Mouse (Mus musculus) thymus, postnatal 36 days (tissue): ENCODE data around the gene Slx4.
"Not testable (repeated sequence)": the region's sequence is repeated elsewhere in the genome, so short reads cannot be mapped to it uniquely, and the experiment has no call there.

Experiments
- DNase-seq, 2 experiments: peaks; one replicate each; pipeline ENCODE4 v3.0.0; 2022; ENCODE audit warnings: mixed read lengths in 2 of 2

The Slx4 gene

DNA sequence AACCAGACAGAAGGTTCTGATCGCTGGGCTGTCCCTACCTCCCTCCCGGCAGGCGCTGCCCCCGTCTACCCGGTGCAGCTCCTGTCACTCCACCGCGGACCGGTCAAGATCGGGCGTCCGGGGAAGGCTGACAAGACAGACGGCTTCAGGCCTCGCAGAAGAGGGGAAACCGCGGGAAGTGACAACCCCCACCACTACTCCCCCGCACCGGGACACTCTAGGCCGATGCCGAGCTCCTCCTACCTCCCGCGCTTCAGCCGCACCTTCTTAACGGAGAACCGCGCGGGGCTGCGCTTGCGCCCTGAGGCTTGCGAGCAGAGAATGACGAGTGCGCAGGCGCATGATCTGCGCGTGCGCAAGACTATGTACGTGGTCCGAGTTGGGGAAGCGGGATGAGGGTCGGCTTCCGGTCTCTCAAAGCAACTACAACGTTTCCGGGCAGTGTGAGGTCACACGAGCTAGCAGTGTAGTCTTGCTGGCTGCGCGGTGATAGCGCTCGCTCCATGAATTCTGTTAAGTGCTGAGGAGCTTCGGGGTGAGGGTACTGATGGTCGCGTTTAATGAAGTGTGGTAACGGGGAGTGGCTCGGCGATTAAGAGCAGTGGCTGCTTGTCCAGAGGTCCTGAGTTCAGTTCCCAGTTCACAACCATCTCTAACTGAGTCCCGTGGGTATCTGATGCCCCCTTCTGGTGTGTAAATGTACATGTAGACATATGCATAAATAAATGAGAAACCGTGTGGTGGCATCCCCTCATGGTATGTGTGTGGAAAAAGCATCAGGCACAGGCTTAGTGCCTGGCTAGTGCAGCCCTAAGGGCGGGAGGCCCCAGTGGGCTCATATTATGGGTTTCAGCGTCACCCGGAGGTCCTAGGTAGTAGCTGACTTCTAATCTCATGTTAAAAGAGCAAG, at the start of gene Slx4:
Slx4 (minus strand) TSS at position 282 of the 910 bp plus-strand sequence.
- peak; percentile 94 to 96 for DNase-seq

DNA sequence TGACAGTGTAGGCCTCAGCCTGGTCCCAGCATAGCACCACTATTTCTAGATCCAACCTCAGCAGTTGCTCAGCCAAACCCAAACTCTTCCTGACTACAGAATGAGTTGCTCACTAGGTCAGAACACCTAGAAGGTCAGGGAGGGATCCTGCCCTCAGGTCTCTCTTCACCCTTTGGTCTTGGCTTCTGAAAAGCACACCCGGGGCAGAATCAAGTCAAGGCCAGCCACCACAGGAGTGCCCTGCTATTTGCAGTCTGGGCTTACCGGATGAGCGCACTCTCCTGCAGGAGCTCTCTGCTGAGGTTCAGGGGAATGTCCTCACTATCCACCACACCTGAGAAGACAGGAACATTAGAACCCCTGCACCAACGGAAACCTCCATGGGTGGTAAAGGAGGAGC, 49.0 kb upstream of the Slx4 start:
- DNase-seq = no peak

DNA sequence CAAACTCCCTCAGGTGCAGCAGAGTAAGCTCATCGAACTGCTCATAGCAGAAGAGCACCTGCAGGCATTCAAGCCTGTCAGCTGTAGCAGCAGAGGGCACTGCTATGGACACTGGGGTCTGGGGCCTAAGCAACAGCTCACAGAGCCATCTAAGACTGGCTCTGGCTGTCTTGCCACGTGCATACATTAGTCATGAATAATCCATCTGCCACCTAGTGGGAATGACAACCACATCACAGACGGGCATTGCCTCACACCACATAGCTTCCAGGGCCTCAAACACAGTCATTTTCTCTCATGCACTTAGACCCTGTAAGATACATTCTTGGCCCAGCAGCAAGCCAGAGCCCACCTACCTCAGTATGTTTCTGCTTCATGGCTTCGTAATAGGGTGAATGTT, 42.0 kb upstream of the Slx4 start:
- DNase-seq = no peak

DNA sequence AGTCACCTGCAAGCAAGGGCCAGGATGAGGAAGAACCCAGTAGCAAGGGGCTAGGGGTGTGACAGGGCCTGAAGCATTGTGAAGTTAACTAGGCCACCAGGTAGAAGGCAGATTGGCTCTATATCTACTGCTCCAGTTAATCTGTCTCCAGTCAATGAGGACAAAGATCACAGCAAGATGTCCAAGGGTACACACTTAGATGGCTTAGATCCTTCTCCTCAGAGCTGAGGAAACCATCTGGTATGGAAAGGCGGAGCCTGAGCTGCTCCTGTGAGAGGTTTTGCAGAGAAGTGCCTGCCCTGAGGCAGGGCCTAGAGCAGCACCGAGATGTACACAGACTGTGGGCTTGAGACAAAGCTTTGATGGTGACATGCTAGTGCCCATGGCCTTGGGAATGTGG, 40.5 kb upstream of the Slx4 start:
- DNase-seq = no peak

DNA sequence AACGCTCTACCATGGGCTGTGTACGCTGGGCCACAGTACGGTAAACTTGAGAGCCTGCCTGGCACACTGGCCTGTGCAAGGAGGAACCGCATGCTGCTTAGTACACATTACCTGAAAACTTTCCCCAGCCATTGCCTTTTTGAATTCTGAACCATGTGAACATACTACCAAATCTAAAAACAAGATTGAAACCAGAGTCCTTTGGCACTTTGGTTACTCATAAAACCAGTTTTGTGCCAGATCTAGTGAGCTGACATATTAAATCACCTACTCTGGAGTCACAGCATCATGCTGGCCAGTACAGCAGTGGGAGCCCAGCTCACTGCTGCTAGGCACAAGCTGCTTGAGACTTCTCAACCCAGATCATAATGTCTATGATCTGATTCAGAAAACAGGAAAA, 38.1 kb upstream of the Slx4 start:
- DNase-seq = no peak

DNA sequence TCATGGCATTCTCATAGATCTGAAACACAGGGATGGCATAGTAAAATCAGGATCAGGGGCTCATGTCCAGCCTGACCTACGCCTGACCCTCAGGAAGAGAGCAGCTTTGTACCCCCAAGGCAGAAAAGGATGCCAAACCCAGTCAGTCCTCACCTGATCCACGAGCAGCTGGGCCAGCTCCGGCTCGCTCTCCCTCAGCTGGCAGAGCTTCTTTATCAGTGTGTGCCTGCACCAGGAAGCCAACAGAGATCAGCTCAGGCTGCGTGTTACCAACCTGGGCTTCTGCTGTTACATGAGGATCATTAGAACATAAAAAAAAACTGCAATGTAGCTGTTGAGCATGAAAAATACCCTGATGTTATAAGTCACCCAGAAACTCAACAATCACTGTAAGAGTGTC, 36.6 kb upstream of the Slx4 start:
- no peak for DNase-seq

DNA sequence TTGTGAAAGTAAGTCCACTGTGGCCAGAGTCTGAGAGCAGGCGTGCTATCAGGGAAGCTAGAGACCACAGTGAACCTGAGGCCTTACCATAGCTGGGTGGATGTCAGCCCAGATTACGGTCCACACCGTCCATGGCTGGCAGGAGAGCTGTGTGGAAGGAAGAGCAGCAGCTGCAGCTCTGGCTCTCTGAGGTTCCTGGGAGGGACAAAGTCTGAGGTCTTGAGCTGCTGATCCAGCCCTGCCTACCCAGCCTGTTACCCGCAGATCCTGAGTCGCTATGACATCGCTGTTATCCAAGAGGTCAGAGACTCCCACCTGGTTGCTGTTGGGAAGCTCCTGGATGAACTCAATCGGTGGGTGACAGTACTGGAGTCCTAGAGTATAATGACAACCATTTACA, 34.1 kb upstream of the Slx4 start:
- DNase-seq = no peak

DNA sequence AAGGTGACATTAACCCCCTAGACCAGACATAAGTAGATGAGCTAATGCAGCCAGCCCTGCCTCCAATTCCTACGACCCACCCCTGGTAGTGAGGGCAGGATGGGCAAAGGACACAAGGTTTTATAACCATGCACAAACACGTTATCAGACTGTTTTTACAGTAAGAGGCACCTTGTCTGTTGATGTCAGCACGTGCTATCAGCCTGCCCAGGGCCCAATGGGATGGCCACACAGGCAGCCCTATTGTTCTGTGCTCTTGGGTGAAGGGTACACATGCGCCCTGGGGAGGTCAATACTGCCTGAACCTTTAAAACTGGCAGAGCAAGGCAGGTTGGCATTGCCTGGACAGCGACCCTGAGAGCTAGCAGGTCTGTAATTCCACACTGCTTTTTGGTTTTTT, 33.2 kb upstream of the Slx4 start, which contains the start of gene Dnase1:
Dnase1 (plus strand) TSS at position 136 of the 400 bp plus-strand sequence.
- DNase-seq = no peak

DNA sequence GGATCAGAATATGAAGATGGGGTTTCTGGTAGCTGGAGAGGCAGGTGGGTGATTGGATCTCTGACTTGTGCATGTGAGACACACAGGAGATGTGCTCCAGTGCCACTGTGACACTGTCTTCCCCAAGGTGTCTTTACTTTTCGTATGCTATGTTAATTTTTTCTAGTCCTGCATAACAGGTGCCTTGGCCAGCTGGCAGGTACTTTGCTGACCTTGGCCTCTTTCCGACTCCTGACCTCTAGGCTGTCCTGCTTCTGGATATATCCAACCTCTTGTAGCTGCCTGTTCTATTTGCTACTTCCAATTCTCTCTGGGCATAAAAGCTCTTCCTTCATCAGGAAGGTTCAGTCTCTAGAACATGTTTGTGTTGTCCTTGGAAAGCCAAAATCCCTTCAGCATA, 32.0 kb upstream of the Slx4 start:
- DNase-seq = no peak

DNA sequence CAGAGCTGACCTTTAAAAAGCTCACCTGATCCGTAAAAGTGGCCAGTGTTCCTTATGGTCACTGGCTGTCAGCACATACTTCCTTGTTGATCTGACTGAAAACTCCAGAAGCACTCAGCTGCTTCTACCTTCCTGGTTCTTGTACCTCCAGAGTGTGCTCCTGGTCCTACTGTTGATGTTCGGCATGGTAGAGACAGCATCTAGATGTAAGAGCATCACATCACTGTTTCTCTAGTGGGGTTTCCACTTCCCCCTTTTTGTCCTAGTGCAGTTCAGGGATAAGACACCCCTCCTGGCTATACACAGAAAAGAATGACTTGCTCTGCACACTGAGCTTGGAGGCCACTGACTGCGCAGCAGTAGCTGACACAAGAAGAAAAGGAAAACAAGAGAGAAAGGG, 30.9 kb upstream of the Slx4 start:
- no peak for DNase-seq

DNA sequence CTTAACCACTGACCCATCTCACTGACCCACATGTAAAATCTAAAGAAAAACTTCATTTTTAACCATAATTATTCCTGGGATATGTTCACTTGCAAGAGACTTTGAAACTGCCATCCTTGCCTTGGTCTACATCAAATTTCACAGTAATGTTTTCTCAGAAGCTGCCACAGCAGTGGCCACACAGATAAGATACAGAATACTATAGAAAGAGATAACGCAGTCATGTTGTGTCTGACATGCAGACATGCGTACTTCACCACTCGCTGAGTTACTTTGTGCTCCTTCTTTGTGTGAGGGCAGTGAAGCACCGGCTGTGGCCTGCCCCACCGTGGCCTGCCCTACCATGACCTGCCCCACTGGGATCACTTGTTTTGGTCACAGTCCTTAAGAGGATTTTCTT, 30.4 kb upstream of the Slx4 start:
- no peak for DNase-seq

DNA sequence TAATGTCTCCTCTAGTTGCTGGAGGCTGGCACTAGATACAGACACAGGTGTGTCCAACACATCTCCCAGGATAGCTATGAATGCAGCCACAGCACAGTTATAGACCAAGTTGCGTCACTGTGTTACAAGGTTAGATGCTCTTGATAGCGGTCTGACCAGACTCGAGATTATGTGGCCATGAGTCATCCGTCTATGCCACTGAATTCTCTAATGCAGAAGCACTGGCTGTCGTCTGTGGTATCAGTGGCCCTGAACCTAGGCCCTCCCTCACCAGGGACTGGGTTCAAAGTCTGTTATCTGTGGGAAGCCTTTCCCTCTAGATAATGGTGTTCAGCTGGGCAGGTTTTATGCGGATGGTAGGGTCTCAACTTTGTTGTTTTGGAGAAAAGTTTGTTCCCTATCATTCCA, 28.8 kb upstream of the Slx4 start:
- DNase-seq = no peak

DNA sequence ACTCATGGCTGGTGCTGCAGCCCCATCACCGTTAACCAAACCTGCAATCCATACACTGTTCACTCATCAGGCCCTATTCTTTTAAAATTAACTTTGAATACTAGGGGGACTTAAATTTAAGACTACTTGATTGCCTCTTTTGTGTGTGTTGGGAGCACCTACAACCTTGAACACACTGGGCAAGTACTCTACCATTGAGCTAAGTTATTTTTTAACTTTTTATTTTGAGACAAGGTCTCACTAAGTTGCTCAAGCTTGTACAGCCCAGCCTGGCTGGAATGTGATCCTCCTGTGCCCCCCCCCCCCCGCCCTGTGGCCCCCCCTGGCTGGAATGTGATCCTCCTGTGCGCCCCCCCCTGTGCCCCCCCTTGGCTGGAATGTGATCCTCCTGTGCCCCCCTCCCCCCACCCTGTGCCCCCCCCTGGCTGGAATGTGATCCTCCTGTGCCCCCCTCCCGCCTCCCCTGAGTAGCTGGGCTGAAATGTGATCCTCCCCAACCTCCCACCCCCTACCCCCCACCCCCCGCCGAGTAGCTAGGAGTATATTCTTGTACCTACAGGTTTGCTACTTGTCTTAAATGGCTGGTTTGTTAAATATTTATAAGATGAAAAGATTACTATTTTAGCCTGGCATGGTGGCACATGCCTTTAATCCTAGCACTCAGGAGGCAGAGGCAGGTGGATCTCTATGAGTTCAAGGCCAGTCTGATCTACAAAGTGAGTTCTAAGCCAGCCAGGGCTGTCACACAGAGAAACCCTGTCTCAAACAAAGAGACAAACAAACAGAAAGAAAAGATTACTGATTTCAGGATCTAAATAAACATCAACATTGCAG, 28.1 kb upstream of the Slx4 start:
- no peak for DNase-seq

DNA sequence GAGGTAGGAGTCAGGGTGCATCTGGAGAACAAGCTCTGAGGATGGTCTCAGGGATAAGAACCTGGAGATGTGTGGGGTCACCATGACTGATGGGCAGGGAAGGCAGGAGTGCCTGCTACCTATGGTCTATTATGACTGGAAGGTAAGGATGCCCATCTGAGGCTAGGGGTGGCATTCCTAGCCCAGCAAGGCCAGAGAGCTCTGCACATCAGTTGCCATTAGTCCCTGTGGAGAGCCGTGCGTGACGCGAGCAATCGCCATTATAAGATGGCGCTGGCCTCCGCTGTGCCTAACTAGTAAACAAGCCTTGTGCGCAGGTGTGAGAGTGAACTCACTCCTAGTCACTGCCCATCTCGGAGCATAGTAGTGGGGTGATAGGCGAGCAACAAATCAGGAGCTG, 26.9 kb upstream of the Slx4 start:
- DNase-seq = no peak

DNA sequence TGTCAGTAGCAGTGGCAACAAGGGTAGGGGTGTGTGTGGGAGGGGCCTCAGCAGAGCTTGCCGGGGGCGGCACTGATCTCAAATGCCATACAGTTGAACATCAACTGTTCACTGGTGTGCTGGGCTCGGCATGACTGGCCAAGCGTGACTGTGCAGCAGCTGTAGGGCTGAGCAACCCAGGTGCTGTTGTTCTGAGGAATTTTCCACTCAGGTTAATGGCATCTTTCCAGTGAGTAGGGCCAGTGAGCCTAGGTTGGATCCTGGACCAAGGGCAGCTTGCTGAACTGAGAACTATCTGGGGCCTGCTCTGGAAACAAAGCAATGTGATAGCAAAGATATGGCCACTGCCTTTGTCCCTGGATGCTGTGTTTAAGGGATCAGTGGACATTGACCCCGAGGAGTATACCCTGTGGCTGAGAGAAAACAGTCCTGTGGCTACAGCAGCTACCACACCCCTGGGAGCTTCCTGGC, 25.8 kb upstream of the Slx4 start:
- DNase-seq = no peak

DNA sequence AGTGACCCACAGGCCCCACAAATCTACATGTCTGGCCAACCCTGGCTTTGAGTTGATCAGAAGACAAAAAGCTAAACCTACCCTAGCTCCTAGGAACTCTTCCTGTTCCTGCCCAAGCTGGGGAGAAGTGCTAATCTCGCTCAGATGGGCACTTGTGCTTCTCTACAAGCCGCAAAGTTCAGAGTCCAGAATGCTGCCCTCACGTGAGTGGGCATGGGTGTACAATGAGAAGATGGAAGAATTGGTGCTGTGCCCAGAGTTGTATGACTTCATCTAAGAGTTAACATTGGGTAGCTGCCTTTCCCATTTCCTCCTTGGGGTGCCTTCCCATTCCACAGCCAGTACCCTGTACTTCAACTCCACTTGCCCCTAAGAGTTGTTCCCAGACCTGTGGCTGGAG, 23.6 kb upstream of the Slx4 start:
- no peak for DNase-seq

DNA sequence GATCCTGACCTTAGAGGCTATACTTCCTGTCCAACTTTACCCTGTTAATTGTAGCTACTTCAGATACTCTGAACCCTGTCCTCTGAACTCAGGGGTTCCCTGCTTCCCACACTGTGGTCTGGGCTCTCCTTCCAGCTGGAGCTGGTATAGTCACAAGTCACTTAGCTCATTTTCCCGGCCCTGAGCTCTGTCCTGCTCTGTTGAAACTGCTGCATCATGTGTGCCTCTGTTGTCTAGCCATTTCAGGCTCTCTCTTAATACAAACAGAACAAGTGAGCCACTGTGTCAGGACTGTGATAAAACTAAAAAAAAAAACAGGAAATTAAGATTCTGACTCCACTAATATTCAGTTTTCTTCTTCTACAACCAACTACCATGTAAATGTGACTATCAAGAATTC, 23.1 kb upstream of the Slx4 start:
- DNase-seq = no peak

DNA sequence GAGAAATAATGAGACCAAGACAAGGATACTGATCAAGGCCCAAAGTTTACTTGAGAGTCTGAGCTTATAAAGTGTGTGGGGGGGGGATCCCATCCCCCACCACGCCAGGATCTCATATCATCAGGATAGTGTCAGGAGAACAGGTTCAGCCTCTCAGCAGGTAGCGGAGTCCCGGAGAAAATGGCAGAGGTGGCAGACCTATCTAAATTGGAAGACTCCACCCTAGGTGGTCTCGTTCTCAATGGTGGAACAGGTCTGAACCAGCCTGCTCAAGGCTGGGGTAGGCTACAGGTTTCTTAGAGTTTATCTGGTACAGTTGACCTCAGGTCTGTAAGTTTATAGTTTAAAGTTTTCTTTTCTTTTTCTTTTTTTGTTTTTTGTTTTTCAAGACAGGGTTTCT, 19.1 kb upstream of the Slx4 start:
- no peak for DNase-seq

DNA sequence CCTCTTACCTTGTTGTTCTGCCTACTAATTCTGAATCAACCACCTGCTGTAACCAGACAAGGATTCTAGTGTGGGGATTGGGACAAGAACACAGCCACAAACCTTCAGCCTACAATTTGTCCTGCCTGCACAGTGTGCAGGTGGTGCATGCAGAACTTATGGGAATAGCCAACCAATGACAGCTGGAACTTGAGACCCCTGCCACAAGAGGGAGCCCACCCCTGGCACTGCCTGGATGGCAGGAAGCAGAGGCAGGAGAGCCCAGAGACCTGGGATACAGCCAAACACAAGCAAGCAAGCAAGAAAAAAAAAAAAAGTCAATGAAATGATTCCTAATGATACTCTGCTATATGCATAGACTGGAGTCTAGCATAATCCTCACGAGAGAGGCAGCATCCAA, 17.7 kb upstream of the Slx4 start:
- DNase-seq = no peak

DNA sequence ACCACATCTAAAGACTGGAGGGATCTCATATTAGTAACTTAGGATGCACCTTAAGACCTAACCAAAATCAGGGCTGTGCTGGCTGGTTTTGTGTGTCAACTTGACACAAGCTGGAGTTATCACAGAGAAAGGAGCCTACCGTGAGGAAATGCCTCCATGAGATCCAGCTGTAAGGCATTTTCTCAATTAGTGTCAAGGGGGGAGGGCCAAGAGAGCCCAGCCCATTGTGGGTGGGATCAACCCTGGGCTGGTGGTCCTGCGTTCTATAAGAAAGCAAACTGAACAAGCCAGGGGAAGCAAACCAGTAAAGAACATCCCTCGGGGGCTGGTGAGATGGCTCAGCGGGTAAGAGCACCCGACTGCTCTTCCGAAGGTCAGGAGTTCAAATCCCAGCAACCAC, 13.9 kb upstream of the Slx4 start:
- not testable (repeated sequence) for DNase-seq

DNA sequence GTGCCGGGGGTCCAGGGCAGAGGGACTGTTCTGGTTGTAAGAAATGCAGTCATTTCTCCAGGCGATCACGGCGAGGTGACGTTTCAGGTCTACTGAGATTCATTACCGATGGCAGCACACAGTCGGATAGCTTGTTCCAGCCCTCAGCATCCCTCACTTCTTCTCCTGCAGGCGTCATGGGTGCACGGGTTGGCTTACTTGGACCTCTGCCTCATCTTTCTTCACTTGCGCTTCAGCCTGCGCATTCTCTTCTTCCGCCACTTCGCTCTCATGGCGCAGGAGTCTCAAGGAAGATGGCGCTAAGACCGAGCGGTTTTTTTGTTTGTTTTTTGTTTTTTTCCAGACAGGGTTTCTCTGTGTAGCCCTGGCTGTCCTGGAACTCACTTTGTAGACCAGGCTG, 13.2 kb upstream of the Slx4 start:
- DNase-seq = not testable (repeated sequence)

DNA sequence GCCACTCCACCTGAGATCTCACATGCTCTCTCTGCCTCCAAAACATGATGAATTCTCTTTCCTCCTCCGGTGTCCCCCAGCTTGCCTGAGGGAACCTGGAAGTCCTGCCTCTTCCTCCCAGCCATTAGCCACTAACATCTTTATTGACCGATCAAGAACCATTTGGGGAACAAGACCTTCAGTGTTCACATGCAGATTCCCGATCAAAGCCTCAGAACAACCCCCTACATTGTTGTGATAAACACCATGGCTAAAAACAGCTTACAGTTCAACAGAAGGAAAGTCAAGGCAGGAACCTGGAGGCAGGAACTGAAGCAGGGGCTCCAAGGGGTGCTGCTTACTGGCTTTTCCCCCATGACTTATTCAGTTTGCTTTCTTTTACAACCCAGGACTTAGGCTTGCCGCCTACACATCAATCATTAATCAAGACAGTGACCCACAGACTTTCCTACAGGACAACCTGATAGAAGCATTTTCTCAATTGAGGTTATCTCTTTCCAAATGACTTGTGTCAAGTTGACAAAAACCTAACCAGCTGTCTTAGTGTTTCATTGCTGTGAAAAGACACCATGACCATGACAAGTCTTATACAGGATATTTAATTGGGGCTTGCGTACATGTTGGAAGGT, 10.6 kb upstream of the Slx4 start:
- no peak for DNase-seq

DNA sequence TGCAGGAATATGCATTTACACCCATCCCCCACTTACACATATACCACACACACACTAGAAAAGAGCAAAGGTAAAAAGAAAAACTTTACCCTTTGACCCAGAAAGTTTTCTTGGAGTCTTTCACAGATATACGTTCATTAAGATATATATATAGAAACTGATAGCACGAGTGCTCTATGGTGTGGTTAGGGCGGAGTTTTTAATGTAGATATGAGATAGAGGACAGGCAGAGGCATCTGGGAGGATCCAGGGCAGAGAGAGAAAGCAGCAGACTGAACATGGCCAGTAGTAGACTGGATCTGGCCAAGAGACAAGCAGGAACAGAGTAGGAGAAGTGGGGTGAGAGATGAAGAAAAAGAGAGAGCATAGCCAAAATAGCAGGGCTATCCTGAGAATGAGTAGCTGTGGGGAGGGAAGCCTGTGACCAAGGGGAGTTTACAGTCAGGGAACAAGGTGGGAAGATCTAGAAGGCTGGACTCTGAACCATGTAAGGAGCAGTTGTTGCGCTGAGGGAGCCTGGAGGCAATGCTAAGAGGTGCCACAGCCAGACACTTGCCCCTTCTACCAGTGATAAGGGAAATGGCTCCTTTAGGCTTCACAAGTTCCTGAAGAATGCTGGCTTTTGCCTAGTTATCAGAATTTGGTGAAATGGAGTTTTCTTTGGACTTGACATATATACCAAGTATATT, 9.5 kb upstream of the Slx4 start:
- no peak for DNase-seq
